Mouse (Mus musculus) lung, postnatal 0 days (tissue): ENCODE data around the gene Ak6.
A peak's percentile ranks its signal among the peaks of the same experiment; 100 is the strongest.

Experiments used
- CTCF ChIP-seq: IDR thresholded peaks from 2 replicates; pipeline ENCODE4 v1.5.1; 2016; ENCODE audit warnings: antibody characterized with exemption, mild to moderate bottlenecking
- EP300 ChIP-seq: IDR thresholded peaks from 2 replicates; pipeline ENCODE4 v1.6.1; 2016; ENCODE audit warnings: antibody characterized with exemption, mild to moderate bottlenecking, control low read depth

GRCm38 (mm10) chr13:100616181-100617087 lies 34.3 kb upstream of the Ak6 start, which contains the start of gene Marveld2:
- TF ChIP-seq CTCF = peak; percentile 15; the same call in 1 of the 2 replicates
- TF ChIP-seq EP300 = no peak
